In the genomic region with DNA sequence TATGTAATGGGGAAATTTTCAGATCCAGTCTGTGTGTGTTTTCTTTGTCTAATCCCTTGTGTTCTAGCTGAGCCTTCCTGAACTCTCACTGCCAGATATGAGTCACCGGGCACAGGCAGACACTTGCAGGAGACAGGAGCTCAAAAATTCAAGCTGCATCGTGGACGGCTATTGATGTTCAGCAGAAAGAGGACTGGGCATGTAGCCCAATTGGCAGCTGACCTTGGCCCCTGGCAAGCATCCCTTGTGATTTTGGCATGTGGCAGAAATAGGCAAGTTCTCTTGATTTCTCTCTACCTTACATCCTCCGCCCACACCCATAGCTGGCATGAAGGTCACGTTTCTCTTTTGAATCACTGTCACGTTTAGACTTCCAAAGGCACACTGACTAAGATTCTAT, we compare ENCODE assay signal across 9 mouse cellular contexts. TPM values are rescaled to one million over a fixed set of nuclear protein-coding genes. Genes with fewer than 3 reads are reported as not detected.
DNase-seq lines count a peak whose midpoint lies in the region; ATAC-seq lines count a peak whose summit lies in the region.
"Had no signal": no experiment of that assay in that cellular context is flagged by ENCODE, and none has a peak within 500 bp of the region (broad histone marks: within the 10 kb centered on the region; RNA-seq: fewer than 3 reads in every experiment).

No protein-coding gene starts in this region.

- H3K9me3 ChIP-seq in hindbrain, embryonic 16.5 days (ENCODE audit: control insufficient read depth, low read length) = no peaks in the 10 kb centered on the region
- no peaks in the 10 kb centered on the region for H3K9me3 ChIP-seq in hindbrain, embryonic 13.5 days
- no peaks in the 10 kb centered on the region for H3K9me3 ChIP-seq in forebrain, embryonic 16.5 days (ENCODE audit: control insufficient read depth, low read length)

- ATAC-seq in hindbrain, embryonic 16.5 days = peak; percentile 82
- no peak for ATAC-seq in hindbrain, embryonic 13.5 days (ENCODE audit: low FRiP score)
- ATAC-seq in forebrain, embryonic 16.5 days = peak; percentile 86

- H3K27me3 ChIP-seq in hindbrain, embryonic 16.5 days (replicated peaks; ENCODE audit: control insufficient read depth, insufficient read depth, low read length) = no peaks in the 10 kb centered on the region
- no peaks in the 10 kb centered on the region for H3K27me3 ChIP-seq in hindbrain, embryonic 13.5 days
- no peaks in the 10 kb centered on the region for H3K27me3 ChIP-seq in forebrain, embryonic 16.5 days (replicated peaks; ENCODE audit: control insufficient read depth, insufficient read depth, low read length)

- H3K4me2 ChIP-seq in hindbrain, embryonic 16.5 days (ENCODE audit: low read length) = no peak overlapping the region
- H3K4me2 ChIP-seq in hindbrain, embryonic 13.5 days = no peak overlapping the region
- H3K4me2 ChIP-seq in forebrain, embryonic 16.5 days (ENCODE audit: low read length) = no peak overlapping the region

- H3K4me3 ChIP-seq in hindbrain, embryonic 16.5 days (ENCODE audit: low read length) = no peak overlapping the region
- no peak overlapping the region for H3K4me3 ChIP-seq in hindbrain, embryonic 13.5 days
- H3K4me3 ChIP-seq in forebrain, embryonic 16.5 days (replicated peaks; ENCODE audit: low read length) = no peak overlapping the region

- H3K36me3 ChIP-seq in hindbrain, embryonic 16.5 days (ENCODE audit: control insufficient read depth, insufficient read depth, low read length) = no peaks in the 10 kb centered on the region
- H3K36me3 ChIP-seq in hindbrain, embryonic 13.5 days = no peaks in the 10 kb centered on the region
- no peaks in the 10 kb centered on the region for H3K36me3 ChIP-seq in forebrain, embryonic 16.5 days (ENCODE audit: control insufficient read depth, insufficient read depth)

- intact Hi-C loops in left cerebral cortex, postnatal 4 days (cut with DNase I) = no loop called here

- DNase-seq in adrenal gland, adult 8-10 months = peak; percentile 94
- peak; percentile 91 for DNase-seq in heart, postnatal 4 days
- DNase-seq in left cerebral cortex, postnatal 4 days = peak; percentile 88
- DNase-seq in thymus, postnatal 36 days = no peak
- DNase-seq in T-cell, adult 2 months (ENCODE audit: low spot score) = no peak

- no peak overlapping the region for H3K27ac ChIP-seq in hindbrain, embryonic 16.5 days (ENCODE audit: low read depth, low read length)
- H3K27ac ChIP-seq in hindbrain, embryonic 13.5 days = no peak overlapping the region
- H3K27ac ChIP-seq in forebrain, embryonic 16.5 days (ENCODE audit: low read length) = no peak overlapping the region
- H3K27ac ChIP-seq: macrophage had no signal

- WGBS in hindbrain, embryonic 16.5 days = 44% methylated on average over 6 of the region's 6 CpGs
- 70% methylated on average over 6 of the region's 6 CpGs for WGBS in hindbrain, embryonic 13.5 days
- WGBS in forebrain, embryonic 16.5 days = 23% methylated on average over 6 of the region's 6 CpGs

- H3K9ac ChIP-seq in hindbrain, embryonic 16.5 days (ENCODE audit: low read depth, low read length) = no peak overlapping the region
- no peak overlapping the region for H3K9ac ChIP-seq in hindbrain, embryonic 13.5 days
- no peak overlapping the region for H3K9ac ChIP-seq in forebrain, embryonic 16.5 days (replicated peaks; ENCODE audit: low read depth, low read length)

- H3K4me1 ChIP-seq in hindbrain, embryonic 16.5 days (ENCODE audit: control insufficient read depth, insufficient read depth, low read depth, low read length) = no peaks in the 10 kb centered on the region
- no peaks in the 10 kb centered on the region for H3K4me1 ChIP-seq in hindbrain, embryonic 13.5 days (replicated peaks)
- H3K4me1 ChIP-seq in forebrain, embryonic 16.5 days (replicated peaks; ENCODE audit: control insufficient read depth, insufficient read depth, low read length) = peaks cover 5% of the 10 kb centered on the region; the same call in 1 of the 2 replicates

RNA-seq across cellular contexts. Expression of a gene that starts 15.0 kb away (rescaled TPM):
- polyA plus RNA-seq in hindbrain, embryonic 16.5 days (2015; fragmentation: Nextera tagmentation; extraction: Ambion mirVana) = 79.4 and 82.1 TPM in 2 replicates
- 39.5 and 40.8 TPM in 2 replicates for polyA plus RNA-seq in hindbrain, embryonic 13.5 days (2015; fragmentation: Nextera tagmentation; extraction: Ambion mirVana)
- 10 to 100 TPM in 1 of 4 experiments, 1 to 10 TPM in 3; 8.3 to 10.8 (median 9.3) TPM for total RNA-seq in adrenal gland, adult 8-10 months (2022)
- polyA plus RNA-seq in forebrain, embryonic 16.5 days (2015; fragmentation: Nextera tagmentation; extraction: Ambion mirVana) = 56.4 and 60.0 TPM in 2 replicates
- 1 to 10 TPM; 5.3 to 5.6 TPM for total RNA-seq in heart, postnatal 4 days (2021)
- total RNA-seq in left cerebral cortex, postnatal 4 days (2021) = 100 to 1,000 TPM in 1 of 2 experiments, 10 to 100 TPM in 1; 92.6 to 101 TPM

Comparison
In these comparisons a context has a peak if more than half of its experiments do, and no peak if none do; other contexts are left out.
1. DNase-seq: peak in adrenal gland, adult 8-10 months (single experiment), heart, postnatal 4 days (single experiment) and left cerebral cortex, postnatal 4 days (single experiment); none in thymus, postnatal 36 days (0 of 2) and T-cell, adult 2 months (single experiment).
2. RNA of a gene that starts 15.0 kb away (total RNA-seq): 92.6 to 101 TPM in left cerebral cortex, postnatal 4 days; 8.3 to 10.8 TPM in adrenal gland, adult 8-10 months and 5.3 to 5.6 TPM in heart, postnatal 4 days; every median in the first group is over 4 times any median in the second.